Mouse (Mus musculus) WW6 (cell line): ENCODE measurements at regions not wholly inside any gene's neighbourhood (a gene's known extent, or its start where the extent isn't known, plus 50 kb on each side); places are given as distances from the start of the nearest gene placed in this dataset.

Source experiments
- DNase-seq: peaks from one replicate; pipeline ENCODE4 v3.0.0-alpha.2; 2013; ENCODE audit warnings: low read depth, low spot score

DNA sequence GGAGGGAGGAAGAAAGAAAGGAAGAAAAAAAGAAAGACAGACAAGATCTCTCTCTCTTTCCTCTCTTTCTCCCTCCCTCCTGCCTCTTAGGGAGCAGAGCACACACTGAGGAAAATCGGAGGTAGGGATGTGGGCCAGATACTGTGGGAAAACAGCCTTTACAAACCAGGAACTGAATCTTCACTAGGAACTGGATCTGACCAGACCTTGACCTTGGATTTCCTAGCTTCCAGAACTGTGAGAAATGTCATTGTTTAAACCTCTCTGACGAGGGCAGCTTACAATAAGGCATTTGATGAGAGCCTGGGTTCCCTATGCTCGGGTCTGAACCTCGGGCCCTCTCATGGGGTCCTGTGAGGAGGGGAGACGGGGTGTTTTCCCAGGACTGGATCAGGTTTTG lies 157.7 kb upstream of the 4930535I16Rik start:
- no peak for DNase-seq

GRCm38 (mm10) chr4:124073646-124074045 lies 155.8 kb upstream of the 4930535I16Rik start:
- DNase-seq = no peak

GRCm38 (mm10) chr4:124064601-124065000 lies 146.8 kb upstream of the 4930535I16Rik start:
- no peak for DNase-seq

- DNase-seq = no peak
Observed at GRCm38 (mm10) chr4:124063269-124064100, 145.7 kb upstream of the 4930535I16Rik start.

DNA sequence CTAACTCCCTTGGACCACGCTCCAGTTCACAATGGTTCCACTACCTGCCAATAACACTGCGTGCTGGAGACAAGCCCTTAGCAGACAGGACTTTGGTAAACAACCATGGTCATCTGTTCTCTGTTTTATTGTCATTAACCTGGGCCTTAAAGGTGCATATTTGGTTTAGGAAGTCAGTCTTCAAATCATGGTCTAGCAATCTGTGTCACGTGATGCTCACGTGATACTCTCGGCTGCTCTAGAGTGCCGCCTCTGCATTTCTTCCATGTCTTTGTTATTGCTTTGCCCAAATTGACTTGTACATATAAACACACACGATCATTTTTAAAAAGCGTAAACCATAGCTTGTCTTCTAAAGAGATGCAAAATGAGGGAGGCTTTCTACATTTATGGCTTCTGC lies 139.8 kb upstream of the 4930535I16Rik start:
- DNase-seq = no peak

- DNase-seq = no peak
Observed at GRCm38 (mm10) chr4:124054240-124054760, 136.5 kb upstream of the 4930535I16Rik start.

- DNase-seq = no peak
Observed at GRCm38 (mm10) chr4:124053340-124054038, 135.7 kb upstream of the 4930535I16Rik start.

GRCm38 (mm10) chr4:124052387-124052786 lies 134.6 kb upstream of the 4930535I16Rik start:
- DNase-seq = no peak

DNA sequence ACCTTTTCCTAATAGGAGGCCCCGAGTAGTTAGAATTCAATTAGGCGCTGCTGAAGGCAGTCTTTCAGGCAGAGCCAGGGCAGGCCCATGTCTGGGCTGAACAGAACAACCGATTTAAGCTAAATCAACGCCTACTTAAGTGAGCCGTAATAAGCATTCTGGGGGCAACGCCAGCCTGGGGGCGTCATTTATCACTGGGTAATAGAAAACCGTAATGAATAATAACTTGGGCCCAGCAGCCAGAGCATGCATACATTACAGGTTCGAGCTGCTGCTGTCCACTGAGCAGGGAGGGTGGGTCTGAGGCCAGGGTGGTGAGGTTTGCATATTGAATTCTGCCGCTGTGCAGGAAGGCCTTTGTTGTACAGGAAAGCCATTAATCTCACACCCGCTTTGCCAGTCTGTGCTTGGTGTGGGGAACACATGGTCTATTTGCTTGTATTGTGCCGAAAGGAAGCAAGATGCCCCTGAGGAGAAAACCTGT lies 130.6 kb upstream of the 4930535I16Rik start:
- no peak for DNase-seq

DNA sequence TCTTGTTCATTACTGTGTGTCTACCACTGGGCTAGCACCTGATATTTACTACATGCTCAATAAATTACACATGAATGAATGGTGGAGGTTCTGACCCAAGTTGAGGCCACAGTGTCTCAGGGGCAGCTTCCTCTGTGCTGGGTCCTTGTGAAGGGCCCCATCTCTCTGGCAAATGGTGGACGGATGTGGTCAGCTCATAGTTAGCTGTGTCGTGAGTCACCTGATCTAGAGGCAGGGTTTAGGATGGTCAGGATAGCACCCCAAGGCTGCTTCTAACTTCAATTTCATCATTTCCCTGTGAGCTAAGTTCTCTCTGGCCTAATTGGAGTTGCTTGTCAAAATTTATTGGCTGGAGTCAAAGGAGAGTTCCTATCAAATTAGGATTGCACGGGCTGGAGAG lies 130.1 kb upstream of the 4930535I16Rik start:
- no peak for DNase-seq

GRCm38 (mm10) chr4:124036483-124036882 lies 118.7 kb upstream of the 4930535I16Rik start:
- DNase-seq = no peak

GRCm38 (mm10) chr4:124035657-124036061 lies 117.8 kb upstream of the 4930535I16Rik start:
- no peak for DNase-seq

- DNase-seq = no peak
Observed at GRCm38 (mm10) chr4:124035192-124035591, 117.4 kb upstream of the 4930535I16Rik start.

DNA sequence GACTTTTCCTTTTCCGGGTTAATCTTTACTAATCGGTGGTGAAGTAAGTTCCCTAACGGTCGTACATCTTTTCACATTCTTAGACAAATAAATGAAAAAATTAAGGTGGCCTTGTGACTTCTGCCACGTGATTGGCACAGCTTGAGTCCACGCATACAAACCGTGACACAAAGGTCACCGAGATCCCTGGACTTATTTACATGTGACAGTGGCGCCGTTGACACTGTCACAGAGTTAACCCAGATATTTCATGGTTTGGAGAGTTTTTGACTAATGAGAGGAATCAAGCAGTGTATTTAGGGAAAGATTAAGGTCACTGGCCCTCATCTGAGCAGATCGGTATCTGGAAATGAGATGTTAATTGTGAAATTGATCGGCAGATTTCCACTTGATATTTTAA lies 110.2 kb upstream of the 4930535I16Rik start:
- DNase-seq = no peak

DNA sequence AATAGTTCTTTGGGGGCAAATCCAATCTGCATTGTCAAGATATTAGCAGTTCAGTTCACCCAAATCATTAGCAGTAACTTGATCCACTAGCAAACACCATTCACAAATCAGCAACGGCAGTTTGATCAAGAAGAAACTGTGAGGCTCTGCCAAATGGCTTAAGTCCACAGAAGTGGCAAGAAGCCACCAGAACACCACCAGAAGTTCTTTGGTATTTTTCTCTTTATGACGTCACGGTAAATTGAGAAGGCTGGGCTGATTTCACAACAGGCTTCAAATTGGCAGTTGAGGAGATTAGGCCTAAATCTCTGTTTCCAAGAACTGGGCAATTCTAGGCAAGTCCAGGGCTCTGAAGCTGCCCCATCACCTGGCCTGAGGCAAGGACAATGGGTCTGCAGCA lies 98.6 kb upstream of the 4930535I16Rik start:
- DNase-seq = no peak

- no peak for DNase-seq
Observed at GRCm38 (mm10) chr4:124015323-124015722, 97.5 kb upstream of the 4930535I16Rik start.

GRCm38 (mm10) chr4:124012406-124012805 lies 94.6 kb upstream of the 4930535I16Rik start:
- no peak for DNase-seq

GRCm38 (mm10) chr4:124008725-124009124 lies 90.9 kb upstream of the 4930535I16Rik start:
- DNase-seq = no peak

DNA sequence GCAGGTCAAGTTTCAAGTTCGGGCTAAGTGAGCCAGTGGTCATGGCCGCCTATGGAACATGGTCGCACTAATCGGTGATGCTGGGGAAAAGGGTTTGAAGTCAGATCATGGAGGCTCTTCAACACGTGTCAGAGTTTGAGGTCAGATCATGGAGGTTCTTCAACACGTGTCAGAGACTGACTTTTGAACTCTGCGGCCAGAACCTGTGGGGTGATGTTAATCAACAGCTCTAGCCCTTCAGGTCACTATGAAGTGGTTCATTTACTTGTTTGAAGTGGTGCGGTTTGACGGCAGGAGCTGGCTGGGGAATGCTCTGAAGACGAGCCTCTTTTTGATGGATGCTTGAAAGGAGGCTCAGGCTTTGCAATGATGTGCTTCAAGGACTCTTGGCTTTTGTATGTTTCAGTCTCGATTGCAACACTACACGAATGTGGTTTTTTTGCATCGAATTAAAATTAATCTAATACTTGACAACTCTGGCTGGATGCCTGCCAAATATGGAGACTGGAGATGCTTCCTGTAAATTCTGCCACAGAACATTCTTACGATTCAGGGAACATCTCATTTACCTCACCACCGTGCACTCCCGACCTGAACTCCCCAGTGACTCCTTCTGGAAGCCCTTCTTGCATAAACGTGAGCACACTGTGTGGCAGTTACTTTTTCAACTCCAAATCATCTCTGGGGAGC lies 87.9 kb upstream of the 4930535I16Rik start:
- DNase-seq = no peak

- DNase-seq = no peak
Observed at GRCm38 (mm10) chr4:124002760-124003159, 84.9 kb upstream of the 4930535I16Rik start.

- DNase-seq = no peak
Observed at GRCm38 (mm10) chr4:124002105-124002504, 84.3 kb upstream of the 4930535I16Rik start.

DNA sequence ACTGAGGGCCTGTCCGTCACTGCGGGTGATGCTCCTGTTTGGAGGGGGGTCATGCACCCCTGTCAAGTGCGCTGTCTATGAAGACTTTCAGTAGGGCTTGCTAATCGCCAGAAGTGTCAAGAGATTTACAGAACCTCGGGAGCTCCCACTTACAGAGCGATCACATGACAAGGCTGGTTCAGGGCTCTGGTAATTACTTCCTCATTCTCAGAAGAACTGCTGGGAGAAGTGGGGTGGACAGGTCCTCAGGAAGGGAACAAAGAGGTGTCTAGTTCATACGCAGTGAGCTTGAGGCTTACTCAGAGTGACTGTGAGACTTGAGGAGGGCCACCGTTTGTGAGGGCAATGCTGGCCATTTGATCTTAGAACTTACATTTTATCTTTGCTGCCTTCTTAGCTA lies 78.0 kb upstream of the 4930535I16Rik start:
- no peak for DNase-seq
